Mouse (Mus musculus) bone marrow macrophage, adult 2 months (primary cell): ENCODE data around the gene Aunip.

Experiments used
- CTCF ChIP-seq: IDR thresholded peaks from 2 replicates; pipeline ENCODE4 v1.5.1; 2012; ENCODE audit warnings: low read depth, mild to moderate bottlenecking, low read length, moderate library complexity
- POLR2A ChIP-seq: IDR thresholded peaks from 2 replicates; pipeline ENCODE4 v1.6.1; 2012; ENCODE audit warnings: mild to moderate bottlenecking, low read depth, low read length, borderline replicate concordance

GRCm38 (mm10) chr4:134551494-134552316 is 40.9 kb downstream of the Aunip start, which contains the start of gene Selenon:
- TF ChIP-seq POLR2A = no peak
- TF ChIP-seq CTCF = no peak
